Mouse (Mus musculus) thymus, postnatal 14 days (tissue): ENCODE data around the gene Gm36079.
A peak's percentile ranks its signal among the peaks of the same experiment; 100 is the strongest.
"Not testable (repeated sequence)": the region's sequence is repeated elsewhere in the genome, so short reads cannot be mapped to it uniquely, and the experiment has no call there.

Experiments
- DNase-seq: peaks from one replicate; pipeline ENCODE4 v3.0.0; 2021

The Gm36079 gene

GRCm38 (mm10) chr13:120026911-120027310 lies at the start of gene Gm36079:
Gene Gm36079 (minus strand): TSS chr13:120027011.
- not testable (repeated sequence) for DNase-seq

- DNase-seq = not testable (repeated sequence)
These were observed 44.1 kb upstream of the Gm36079 start for GRCm38 (mm10) chr13:120070878-120071277.

- not testable (repeated sequence) for DNase-seq
These were observed 43.3 kb upstream of the Gm36079 start for GRCm38 (mm10) chr13:120070012-120070598.

- DNase-seq = not testable (repeated sequence)
These were observed 36.8 kb upstream of the Gm36079 start for GRCm38 (mm10) chr13:120063439-120064089.

GRCm38 (mm10) chr13:120062903-120063302 lies 36.1 kb upstream of the Gm36079 start:
- DNase-seq = not testable (repeated sequence)

- DNase-seq = not testable (repeated sequence)
These were observed 25.3 kb upstream of the Gm36079 start, which contains the start of gene Gm21188 for GRCm38 (mm10) chr13:120052085-120052484. Gene Gm21188 (minus strand): TSS chr13:120052194.

- not testable (repeated sequence) for DNase-seq
These were observed 21.8 kb upstream of the Gm36079 start for GRCm38 (mm10) chr13:120048608-120049007.

- not testable (repeated sequence) for DNase-seq
These were observed 21.4 kb upstream of the Gm36079 start for GRCm38 (mm10) chr13:120048186-120048585.

GRCm38 (mm10) chr13:120046422-120047209 lies 19.8 kb upstream of the Gm36079 start:
- not testable (repeated sequence) for DNase-seq

- peak; percentile 41 for DNase-seq
These were observed 14.3 kb upstream of the Gm36079 start for GRCm38 (mm10) chr13:120041145-120041544.

GRCm38 (mm10) chr13:120037881-120038280 lies 11.1 kb upstream of the Gm36079 start:
- DNase-seq = not testable (repeated sequence)

- not testable (repeated sequence) for DNase-seq
These were observed 9.8 kb upstream of the Gm36079 start for GRCm38 (mm10) chr13:120036577-120037115.

GRCm38 (mm10) chr13:120035151-120035550 lies 8.3 kb upstream of the Gm36079 start:
- not testable (repeated sequence) for DNase-seq

GRCm38 (mm10) chr13:120034637-120035036 lies 7.8 kb upstream of the Gm36079 start:
- DNase-seq = not testable (repeated sequence)

- DNase-seq = peak; percentile 10
These were observed 6.8 kb upstream of the Gm36079 start for GRCm38 (mm10) chr13:120033516-120034190.

GRCm38 (mm10) chr13:120031676-120032075 lies 4.9 kb upstream of the Gm36079 start:
- not testable (repeated sequence) for DNase-seq

- not testable (repeated sequence) for DNase-seq
These were observed 557 bp upstream of the Gm36079 start for GRCm38 (mm10) chr13:120027368-120027767.

GRCm38 (mm10) chr13:120026373-120026772 lies 438 bp downstream of the Gm36079 start:
- not testable (repeated sequence) for DNase-seq

GRCm38 (mm10) chr13:120025576-120025975 lies 1.2 kb downstream of the Gm36079 start:
- not testable (repeated sequence) for DNase-seq

GRCm38 (mm10) chr13:120025004-120025403 lies 1.8 kb downstream of the Gm36079 start:
- DNase-seq = not testable (repeated sequence)

GRCm38 (mm10) chr13:120024581-120024980 lies 2.2 kb downstream of the Gm36079 start:
- not testable (repeated sequence) for DNase-seq

GRCm38 (mm10) chr13:120021477-120021876 lies 5.3 kb downstream of the Gm36079 start:
- not testable (repeated sequence) for DNase-seq
